Comparison of ENCODE assay signal across 8 mouse cellular contexts in the genomic region with DNA sequence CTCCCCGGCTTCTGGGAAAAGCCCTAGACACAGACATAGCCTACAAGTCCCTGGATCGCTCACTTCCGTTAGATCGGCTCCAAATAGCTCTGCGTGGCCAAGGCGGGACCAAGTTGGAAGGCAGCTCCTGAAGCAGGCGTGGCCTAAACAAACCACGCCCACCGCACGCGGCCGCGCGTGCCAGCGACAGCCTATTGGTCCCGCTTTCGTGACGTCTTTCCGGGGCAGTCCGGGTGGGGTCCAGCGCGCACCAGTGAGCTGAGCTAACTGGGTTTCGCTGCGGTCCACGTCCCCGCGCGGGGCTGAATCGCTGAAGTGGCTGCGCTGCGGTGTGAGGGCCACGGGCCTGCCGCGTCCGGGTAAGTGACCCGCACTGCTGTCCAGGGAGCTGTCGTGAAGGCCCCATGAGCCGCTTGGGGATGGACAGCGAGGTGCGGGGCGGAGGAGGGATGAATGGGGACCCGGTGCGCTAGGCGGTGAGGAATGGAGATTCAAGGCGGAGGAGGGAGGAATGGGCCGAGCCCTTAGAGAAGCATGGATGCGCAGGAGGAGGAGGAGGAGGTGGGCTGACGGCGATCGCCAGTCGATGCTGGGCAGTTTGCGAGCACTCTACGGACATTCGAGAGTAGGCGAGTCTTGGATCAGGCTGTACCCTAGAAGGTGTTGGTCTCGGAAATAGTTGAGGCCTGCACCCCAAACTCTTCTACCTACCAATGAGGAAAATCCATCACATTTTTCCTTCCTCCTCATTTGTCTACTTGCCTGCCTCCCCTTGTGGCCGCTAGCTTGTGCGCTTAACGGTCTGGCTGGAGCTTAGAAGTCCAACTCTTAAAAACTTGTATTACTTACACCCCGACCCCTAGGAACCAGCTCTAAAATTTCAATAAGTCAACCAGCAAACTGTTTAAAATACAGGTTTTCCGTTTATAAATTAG. TPM values are rescaled to one million over a fixed set of nuclear protein-coding genes. Genes with fewer than 3 reads are reported as not detected.
DNase-seq lines count a peak whose midpoint lies in the region; ATAC-seq and TF ChIP-seq lines count a peak whose summit lies in the region.

A gene (plus strand): TSS at position 216 of the 935 bp plus-strand sequence.

- peak; percentile 91 for TF ChIP-seq POLR2A in olfactory bulb, adult 2 months (IDR thresholded peaks at IDR 0.05; ENCODE audit: insufficient read depth, low read depth, low read length)
- peak; percentile 62 for TF ChIP-seq POLR2A in thymus, adult 2 months (IDR thresholded peaks at IDR 0.05; ENCODE audit: control insufficient read depth, extremely low read depth, insufficient read depth, low read length, poor library complexity)

- H3K9ac ChIP-seq in forebrain, embryonic 16.5 days (replicated peaks; ENCODE audit: low read depth, low read length): peak within 1 kb of the TSS; percentile 91
- H3K9ac ChIP-seq in lung, embryonic 14.5 days: peak within 1 kb of the TSS; percentile 81

- intact Hi-C loops in heart, postnatal 36 days (cut with DNase I): loop anchor here (2.0 kb wide), 1 partner anchor 22 kb away; a partner anchor contains a TSS

- under 1% methylated on average over 61 of the region's 61 CpGs for whole genome bisulfite sequencing in forebrain, embryonic 16.5 days
- WGBS in lung, embryonic 14.5 days: under 1% methylated on average over 61 of the region's 61 CpGs
- WGBS in olfactory bulb, adult 2 months: under 1% methylated on average over 61 of the region's 61 CpGs
- WGBS in thymus, adult 2 months: 2% methylated on average over 61 of the region's 61 CpGs

- peak within 1 kb of the TSS; percentile 95 for H3K4me3 ChIP-seq in G1E (ENCODE audit: low read depth, low read length)
- peak within 1 kb of the TSS; percentile 95 for H3K4me3 ChIP-seq in forebrain, embryonic 16.5 days (replicated peaks; ENCODE audit: low read length)
- peak within 1 kb of the TSS; percentile 77 for H3K4me3 ChIP-seq in layer of hippocampus, adult 2 months
- peak within 1 kb of the TSS; percentile 83 for H3K4me3 ChIP-seq in lung, embryonic 14.5 days (ENCODE audit: low read depth, low read length)
- peak within 1 kb of the TSS; percentile 74 for H3K4me3 ChIP-seq in olfactory bulb, adult 2 months (ENCODE audit: insufficient read depth, low read depth, low read length)
- H3K4me3 ChIP-seq in thymus, adult 2 months (ENCODE audit: control insufficient read depth, insufficient read depth, low read length): peak within 1 kb of the TSS; percentile 75

- no peaks in the 10 kb centered on the region for H3K27me3 ChIP-seq in G1E (ENCODE audit: insufficient read depth, low read length)
- H3K27me3 ChIP-seq in forebrain, embryonic 16.5 days (replicated peaks; ENCODE audit: control insufficient read depth, insufficient read depth, low read length): no peaks in the 10 kb centered on the region
- H3K27me3 ChIP-seq in lung, embryonic 14.5 days (ENCODE audit: insufficient read depth, low read length): no peaks in the 10 kb centered on the region
- H3K27me3 ChIP-seq in thymus, adult 2 months (ENCODE audit: control insufficient read depth, insufficient read depth, low read length): no peaks in the 10 kb centered on the region

- peak within 1 kb of the TSS; percentile 89 for H3K27ac ChIP-seq in forebrain, embryonic 16.5 days (ENCODE audit: low read length)
- peak within 1 kb of the TSS; percentile 90 for H3K27ac ChIP-seq in layer of hippocampus, adult 2 months
- peak within 1 kb of the TSS; percentile 91 for H3K27ac ChIP-seq in lung, embryonic 14.5 days (ENCODE audit: low read depth)
- peak within 1 kb of the TSS; percentile 80 for H3K27ac ChIP-seq in olfactory bulb, adult 2 months (ENCODE audit: insufficient read depth, low read depth, low read length)
- no peak within 1 kb of the TSS for H3K27ac ChIP-seq in thymus, adult 2 months (ENCODE audit: control insufficient read depth, insufficient read depth, low read length)

- no peak for TF ChIP-seq CTCF in G1E (IDR thresholded peaks at IDR 0.05; ENCODE audit: low read depth, low read length)
- TF ChIP-seq CTCF in layer of hippocampus, adult 2 months (conservative IDR thresholded peaks at IDR 0.05): peak; percentile 54
- TF ChIP-seq CTCF in lung, embryonic 14.5 days (IDR thresholded peaks at IDR 0.05; ENCODE audit: low read depth): peak; percentile 31
- TF ChIP-seq CTCF in olfactory bulb, adult 2 months (IDR thresholded peaks at IDR 0.05; ENCODE audit: insufficient read depth, low read depth, low read length): 0 out of 2 replicates have a peak, but pooled peaks have one; percentile 23
- no peak; the same call in 1 of the 2 replicates for TF ChIP-seq CTCF in thymus, adult 2 months (IDR thresholded peaks at IDR 0.05; ENCODE audit: borderline replicate concordance, control insufficient read depth, extremely low read depth, insufficient read depth, low read length, poor library complexity)

- no peaks in the 10 kb centered on the region for H3K9me3 ChIP-seq in G1E (replicated peaks)
- H3K9me3 ChIP-seq in forebrain, embryonic 16.5 days (ENCODE audit: control insufficient read depth, low read length): no peaks in the 10 kb centered on the region
- no peaks in the 10 kb centered on the region for H3K9me3 ChIP-seq in lung, embryonic 14.5 days (ENCODE audit: low read depth, low read length)

- DNase-seq in G1E (ENCODE audit: low spot score): peak; percentile 98
- DNase-seq in cerebellum, adult 18-20 months: peak; percentile 99
- peak; percentile 98 to 99 for DNase-seq in heart, postnatal 36 days
- DNase-seq in layer of hippocampus, adult 2 months (ENCODE audit: low spot score in 2 of 2): peak; percentile 98 to 99
- peak; percentile 99 for DNase-seq in lung, embryonic 14.5 days
- peak; percentile 92 for DNase-seq in thymus, adult 2 months

- peak; percentile 91 for ATAC-seq in G1E (ENCODE audit: extremely low read depth, insufficient number of reproducible peaks, low FRiP score, poor library complexity, severe bottlenecking)
- peak; percentile 98 for ATAC-seq in forebrain, embryonic 16.5 days
- ATAC-seq in lung, embryonic 14.5 days (ENCODE audit: insufficient read depth): peak; percentile 98

- peaks cover 28% of the 10 kb centered on the region for H3K36me3 ChIP-seq in G1E (replicated peaks)
- no peaks in the 10 kb centered on the region for H3K36me3 ChIP-seq in forebrain, embryonic 16.5 days (ENCODE audit: control insufficient read depth, insufficient read depth)
- H3K36me3 ChIP-seq in lung, embryonic 14.5 days (ENCODE audit: insufficient read depth): no peaks in the 10 kb centered on the region
- H3K36me3 ChIP-seq in thymus, adult 2 months (ENCODE audit: control insufficient read depth, insufficient read depth, low read length): no peaks in the 10 kb centered on the region

- peak within 1 kb of the TSS; percentile 90 for H3K4me2 ChIP-seq in forebrain, embryonic 16.5 days (ENCODE audit: low read length)
- H3K4me2 ChIP-seq in lung, embryonic 14.5 days: peak within 1 kb of the TSS; percentile 89

- peaks cover 41% of the 10 kb centered on the region for H3K4me1 ChIP-seq in G1E (ENCODE audit: insufficient read depth, low read depth, low read length)
- H3K4me1 ChIP-seq in forebrain, embryonic 16.5 days (replicated peaks; ENCODE audit: control insufficient read depth, insufficient read depth, low read length): peaks cover 12% of the 10 kb centered on the region
- H3K4me1 ChIP-seq in lung, embryonic 14.5 days (ENCODE audit: insufficient read depth): no peaks in the 10 kb centered on the region; the same call in 1 of the 2 replicates
- H3K4me1 ChIP-seq in olfactory bulb, adult 2 months (ENCODE audit: control insufficient read depth, insufficient read depth, low read length): peaks cover 5% of the 10 kb centered on the region; the same call in 1 of the 2 replicates
- H3K4me1 ChIP-seq in thymus, adult 2 months (replicated peaks; ENCODE audit: control insufficient read depth, insufficient read depth, low read length): peaks cover 12% of the 10 kb centered on the region

RNA-seq across cellular contexts. Expression of the gene that starts here (rescaled TPM):
- total RNA-seq in G1E (2014; fragmentation: Nextera tagmentation): 20.4 and 22.4 TPM in 2 replicates
- 5.6 and 7.3 TPM in 2 replicates for total RNA-seq in G1E (2017)
- 10.2 and 12.5 TPM in 2 replicates for polyA plus RNA-seq in G1E (2012)
- 37.2 and 38.7 TPM in 2 replicates for polyA plus RNA-seq in forebrain, embryonic 16.5 days (2015; fragmentation: Nextera tagmentation; extraction: Ambion mirVana)
- total RNA-seq in heart, postnatal 36 days (2021): 1 to 10 TPM; 7.3 to 7.5 TPM
- total RNA-seq in layer of hippocampus, adult 2 months (2021): 10 to 100 TPM; 23.3 to 27.2 TPM
- 40.3 and 40.9 TPM in 2 replicates for polyA plus RNA-seq in lung, embryonic 14.5 days (2014; fragmentation: Nextera tagmentation; extraction: Ambion mirVana)
- not detected in 2 replicates for polyA plus RNA-seq in olfactory bulb, adult 2 months (2012; ENCODE audit: insufficient read depth, insufficient read length, low replicate concordance, missing spikeins)
- 24.8 and 25.2 TPM in 2 replicates for polyA plus RNA-seq in thymus, adult 2 months (2012; rRNA removed)

Comparison
In these comparisons a context has a peak if more than half of its experiments do, and no peak if none do; other contexts are left out.
1. RNA of the gene that starts here (polyA plus RNA-seq): 40.3 to 40.9 TPM in lung, embryonic 14.5 days, 37.2 to 38.7 TPM in forebrain, embryonic 16.5 days, 24.8 to 25.2 TPM in thymus, adult 2 months and 10.2 to 12.5 TPM in G1E; not detected in olfactory bulb, adult 2 months; every median in the first group is over 10 times any median in the second.
2. CTCF ChIP-seq: peak in layer of hippocampus, adult 2 months (single experiment), lung, embryonic 14.5 days (single experiment) and olfactory bulb, adult 2 months (single experiment); none in G1E (single experiment) and thymus, adult 2 months (single experiment).
3. Peak in every context shown above with its lines, with median percentiles within 50 percentile points of each other: ATAC-seq, DNase-seq and H3K4me3 ChIP-seq.